8 mouse cellular contexts compared by ENCODE assay signal in genomic region chr2:181334023-181334422, GRCm38 (mm10). TPM values are rescaled to one million over a fixed set of nuclear protein-coding genes. Genes with fewer than 3 reads are reported as not detected.
DNase-seq lines count a peak whose midpoint lies in the region; ATAC-seq and TF ChIP-seq lines count a peak whose summit lies in the region.

No protein-coding gene starts in this region.

- H3K4me3 ChIP-seq in bone marrow, adult 2 months (replicated peaks; ENCODE audit: control insufficient read depth, low read depth, low read length): no peak overlapping the region
- no peak overlapping the region for H3K4me3 ChIP-seq in lung, postnatal 0 days (ENCODE audit: low read depth, low read length)

- H3K9ac ChIP-seq in lung, postnatal 0 days (replicated peaks; ENCODE audit: low read depth): no peak overlapping the region

- 52% methylated on average over 3 of the region's 3 CpGs for WGBS in bone marrow, adult 2 months
- 57% methylated on average over 3 of the region's 3 CpGs for WGBS in lung, postnatal 0 days

- H3K36me3 ChIP-seq in lung, postnatal 0 days (ENCODE audit: insufficient read depth, low read length): peaks cover 23% of the 10 kb centered on the region; the same call in 1 of the 2 replicates

- H3K4me2 ChIP-seq in lung, postnatal 0 days (replicated peaks; ENCODE audit: low read depth, low read length): no peak overlapping the region

- H3K27ac ChIP-seq in bone marrow, adult 2 months (ENCODE audit: control insufficient read depth, insufficient read depth, low read depth, low read length, poor library complexity): no peak overlapping the region
- H3K27ac ChIP-seq in lung, postnatal 0 days (ENCODE audit: low read length): no peak overlapping the region

- no peaks in the 10 kb centered on the region for H3K4me1 ChIP-seq in bone marrow, adult 2 months (ENCODE audit: control insufficient read depth, insufficient read depth, low read length)
- H3K4me1 ChIP-seq in lung, postnatal 0 days (ENCODE audit: insufficient read depth, low read depth, low read length): no peaks in the 10 kb centered on the region

- peak; percentile 57 for DNase-seq in cerebellum, adult 11 months
- peak; percentile 64 to 81 for DNase-seq in heart, postnatal 36 days
- DNase-seq in layer of hippocampus, adult 9-10 months (ENCODE audit: low spot score): peak; percentile 85
- peak; percentile 73 for DNase-seq in lung, postnatal 0 days (ENCODE audit: low spot score)
- peak; percentile 58 to 61 for DNase-seq in right cerebral cortex, postnatal 36 days (ENCODE audit: low spot score in 2 of 2)

- intact Hi-C loops in heart, postnatal 36 days (cut with DNase I): loop anchor here (1.0 kb wide), 1 partner anchor 148 kb away; no protein-coding TSS in a partner anchor

- no peaks in the 10 kb centered on the region for H3K9me3 ChIP-seq in lung, postnatal 0 days (ENCODE audit: low read length)

- no peaks in the 10 kb centered on the region for H3K27me3 ChIP-seq in lung, postnatal 0 days (replicated peaks; ENCODE audit: insufficient read depth, low read length)

- peak; percentile 27; the same call in 1 of the 2 replicates for TF ChIP-seq CTCF in bone marrow, adult 2 months (IDR thresholded peaks at IDR 0.05; ENCODE audit: control insufficient read depth, insufficient read depth, low read length)
- peak; percentile 77 for TF ChIP-seq CTCF in lung, postnatal 0 days (IDR thresholded peaks at IDR 0.05)

- TF ChIP-seq POLR2A in bone marrow, adult 2 months (IDR thresholded peaks at IDR 0.05; ENCODE audit: borderline replicate concordance, control insufficient read depth, low read depth, low read length): no peak

- TF ChIP-seq EP300 in lung, postnatal 0 days (IDR thresholded peaks at IDR 0.05): no peak

- no peak; the same call in 1 of the 2 replicates for ATAC-seq in cerebellum, adult (ENCODE audit: insufficient number of reproducible peaks, low FRiP score, low TSS enrichment)
- peak; percentile 82 for ATAC-seq in erythroid progenitor cell, adult 5-6 weeks (replicated peaks; ENCODE audit: low FRiP score, poor library complexity, severe bottlenecking)
- peak; percentile 62 for ATAC-seq in lung, postnatal 0 days

RNA-seq across cellular contexts. Expression of gene Rtel1, which starts 14.5 kb away (rescaled TPM):
- 44.7 and 86.6 TPM in 2 replicates for polyA plus RNA-seq in bone marrow, adult 2 months (2011; ENCODE audit: insufficient read depth, insufficient read length, low replicate concordance, missing spikeins)
- 63.3 and 80.4 TPM in 2 replicates for total RNA-seq in erythroid progenitor cell, adult 5-6 weeks (2015; ENCODE audit: low replicate concordance)
- total RNA-seq in erythroid progenitor cell, adult 5-6 weeks (2017; ENCODE audit: low replicate concordance): 52.0 and 60.7 TPM in 2 replicates
- 10 to 100 TPM in 1 of 2 experiments, 1 to 10 TPM in 1; 9.3 to 10.1 TPM for total RNA-seq in heart, postnatal 36 days (2021)
- polyA plus RNA-seq in lung, postnatal 0 days (2015; fragmentation: Nextera tagmentation; extraction: Ambion mirVana): 8.0 and 10.4 TPM in 2 replicates

RNA-seq across cellular contexts. Expression of gene Stmn3, which starts 19.7 kb away (rescaled TPM):
- 2.7 TPM in 1 of 2 replicates, not detected in the other for polyA plus RNA-seq in bone marrow, adult 2 months (2011; ENCODE audit: insufficient read depth, insufficient read length, low replicate concordance, missing spikeins)
- total RNA-seq in erythroid progenitor cell, adult 5-6 weeks (2015; ENCODE audit: low replicate concordance): not detected in 2 replicates
- not detected in 2 replicates for total RNA-seq in erythroid progenitor cell, adult 5-6 weeks (2017; ENCODE audit: low replicate concordance)
- total RNA-seq in heart, postnatal 36 days (2021): under 1 TPM; 0.38 to 0.53 TPM
- polyA plus RNA-seq in lung, postnatal 0 days (2015; fragmentation: Nextera tagmentation; extraction: Ambion mirVana): 0.51 and 0.95 TPM in 2 replicates

RNA-seq across cellular contexts. Expression of gene Zgpat, which starts 30.7 kb away (rescaled TPM):
- polyA plus RNA-seq in bone marrow, adult 2 months (2011; ENCODE audit: insufficient read depth, insufficient read length, low replicate concordance, missing spikeins): 10.8 and 30.8 TPM in 2 replicates
- total RNA-seq in erythroid progenitor cell, adult 5-6 weeks (2015; ENCODE audit: low replicate concordance): 2.9 and 10.1 TPM in 2 replicates
- total RNA-seq in erythroid progenitor cell, adult 5-6 weeks (2017; ENCODE audit: low replicate concordance): 11.2 and 15.4 TPM in 2 replicates
- total RNA-seq in heart, postnatal 36 days (2021): 10 to 100 TPM; 17.6 to 22.3 TPM
- polyA plus RNA-seq in lung, postnatal 0 days (2015; fragmentation: Nextera tagmentation; extraction: Ambion mirVana): 22.9 and 26.8 TPM in 2 replicates

RNA-seq across cellular contexts. Expression of gene Arfrp1, which starts 31.2 kb away (rescaled TPM):
- polyA plus RNA-seq in bone marrow, adult 2 months (2011; ENCODE audit: insufficient read depth, insufficient read length, low replicate concordance, missing spikeins): 25.1 and 48.4 TPM in 2 replicates
- total RNA-seq in erythroid progenitor cell, adult 5-6 weeks (2015; ENCODE audit: low replicate concordance): 5.4 and 14.3 TPM in 2 replicates
- total RNA-seq in erythroid progenitor cell, adult 5-6 weeks (2017; ENCODE audit: low replicate concordance): 9.0 and 10.8 TPM in 2 replicates
- 10 to 100 TPM; 52.2 to 55.4 TPM for total RNA-seq in heart, postnatal 36 days (2021)
- polyA plus RNA-seq in lung, postnatal 0 days (2015; fragmentation: Nextera tagmentation; extraction: Ambion mirVana): 46.5 and 46.6 TPM in 2 replicates

RNA-seq across cellular contexts. Expression of gene Lime1, which starts 45.9 kb away (rescaled TPM):
- polyA plus RNA-seq in bone marrow, adult 2 months (2011; ENCODE audit: insufficient read depth, insufficient read length, low replicate concordance, missing spikeins): 37.9 and 47.7 TPM in 2 replicates
- total RNA-seq in erythroid progenitor cell, adult 5-6 weeks (2015; ENCODE audit: low replicate concordance): 4.6 and 37.5 TPM in 2 replicates
- 11.7 and 13.2 TPM in 2 replicates for total RNA-seq in erythroid progenitor cell, adult 5-6 weeks (2017; ENCODE audit: low replicate concordance)
- 1 to 10 TPM; 5.1 to 6.7 TPM for total RNA-seq in heart, postnatal 36 days (2021)
- polyA plus RNA-seq in lung, postnatal 0 days (2015; fragmentation: Nextera tagmentation; extraction: Ambion mirVana): 12.2 and 13.5 TPM in 2 replicates

Comparison
In these comparisons a context has a peak if more than half of its experiments do, and no peak if none do; other contexts are left out.
1. RNA of gene Rtel1, which starts 14.5 kb away (total RNA-seq): 52.0 to 80.4 TPM in erythroid progenitor cell, adult 5-6 weeks; 9.3 to 10.1 TPM in heart, postnatal 36 days; every median in the first group is over 4 times any median in the second.
2. Peak in every context shown above with its lines, with median percentiles within 50 percentile points of each other: DNase-seq.